Mouse (Mus musculus) midbrain, embryonic 10.5 days (tissue): ENCODE results near the gene Rbms2. TPM values are rescaled to one million over a fixed set of nuclear protein-coding genes. Genes with fewer than 3 reads are reported as not detected.

Experiments used
- microRNA counts: library from miRNA; unstranded; fragments of <30 nt; microRNA quantifications from one replicate; lab custom pipeline; 2017
- microRNA-seq: library from miRNA; unstranded; fragments of <30 nt; microRNA quantifications from one replicate; pipeline ENCODE4, GENCODE M21; 2017
- polyA plus RNA-seq: library from polyadenylated mRNA; unstranded; fragments of >200 nt; fragmentation: Nextera tagmentation; extraction: Ambion mirVana; gene quantifications from 2 replicates; pipeline ENCODE4 v1.2.1, GENCODE M21; 2016

Rbms2 gene
- polyA plus RNA-seq, 1 experiment from 2014 or later, result 24.3 TPM

MicroRNA genes within 50 kb of the gene (microRNA counts, 519-probe panel; counts per million panel counts)
- not detected for microRNA mmu-miR-677 (lab: Ali Mortazavi, UCI)

Small RNA genes within 50 kb of the gene (microRNA-seq; reads per million reads assigned to microRNA genes)
- 20.9 reads per million, percentile 31 among the genes with 10 or more reads in this experiment for gene Mir677

Other genes with a start within 250 kb of the Rbms2 start
- gene Hsd17b6, start 172.7 kb downstream of the Rbms2 start, polyA plus RNA-seq, result not detected in 2 replicates
- gene Prim1, start 165.1 kb downstream of the Rbms2 start, polyA plus RNA-seq, result 105 and 114 TPM in 2 replicates
- 814 and 925 TPM in 2 replicates for gene Naca, start 144.7 kb downstream of the Rbms2 start, polyA plus RNA-seq
- 669 and 729 TPM in 2 replicates for gene Ptges3, start 121.3 kb downstream of the Rbms2 start, polyA plus RNA-seq
- 2,205 and 2,316 TPM in 2 replicates for gene Atp5b, start 97.0 kb downstream of the Rbms2 start, polyA plus RNA-seq
- 14.3 and 16.7 TPM in 2 replicates for gene Baz2a, start 88.7 kb downstream of the Rbms2 start, polyA plus RNA-seq
- 0.96 and 1.5 TPM in 2 replicates for gene Gls2, start 14.2 kb upstream of the Rbms2 start, polyA plus RNA-seq
- 28.3 and 32.7 TPM in 2 replicates for gene Spryd4, start 31.5 kb upstream of the Rbms2 start, polyA plus RNA-seq
- 0.21 TPM in 1 of 2 replicates, not detected in the other for gene Mip, start 45.5 kb upstream of the Rbms2 start, polyA plus RNA-seq
- gene Timeless, start 51.8 kb upstream of the Rbms2 start, polyA plus RNA-seq, result 86.6 and 89.4 TPM in 2 replicates
- gene Apon, start 73.8 kb upstream of the Rbms2 start, polyA plus RNA-seq, result 0.73 and 0.77 TPM in 2 replicates
- gene Apof, start 88.4 kb upstream of the Rbms2 start, polyA plus RNA-seq, result not detected in 2 replicates
- 12.6 and 16.1 TPM in 2 replicates for gene Stat2, start 90.3 kb upstream of the Rbms2 start, polyA plus RNA-seq
- not detected in 2 replicates for gene Il23a, start 118.5 kb upstream of the Rbms2 start, polyA plus RNA-seq
- 43.3 and 50.2 TPM in 2 replicates for gene Pan2, start 123.0 kb upstream of the Rbms2 start, polyA plus RNA-seq
- 245 and 259 TPM in 2 replicates for gene Cnpy2, start 142.2 kb upstream of the Rbms2 start, polyA plus RNA-seq
- gene Cs, start 157.4 kb upstream of the Rbms2 start, polyA plus RNA-seq, result 237 and 248 TPM in 2 replicates
- 13.2 and 18.8 TPM in 2 replicates for gene Coq10a, start 188.7 kb upstream of the Rbms2 start, polyA plus RNA-seq
- 9.0 and 9.2 TPM in 2 replicates for gene Ankrd52, start 196.8 kb upstream of the Rbms2 start, polyA plus RNA-seq
- gene Slc39a5, start 220.9 kb upstream of the Rbms2 start, polyA plus RNA-seq, result 0.06 and 0.19 TPM in 2 replicates
- 149 and 151 TPM in 2 replicates for gene Nabp2, start 231.2 kb upstream of the Rbms2 start, polyA plus RNA-seq
- gene Rnf41, start 231.4 kb upstream of the Rbms2 start, polyA plus RNA-seq, result 42.0 and 49.2 TPM in 2 replicates